Mouse (Mus musculus) MEL (cell line): ENCODE results near the gene Atm. TPM values are rescaled to one million over a fixed set of nuclear protein-coding genes. Genes with fewer than 3 reads are reported as not detected.

Source experiments
- DNase-seq: peaks from one replicate; pipeline ENCODE4 v3.0.0; 2011; ENCODE audit warnings: low read depth, low spot score
- H3K27ac ChIP-seq: 2 replicates; pipeline ENCODE4 v1.5.1; 2012; ENCODE audit warnings: low read depth, mild to moderate bottlenecking, control low read depth, low read length, moderate library complexity; ENCODE audit not compliant: control insufficient read depth
- H3K27me3 ChIP-seq, 2 experiments: fragments of 150-350 bp in 1 of 2; sonication (generic) in 1 of 2; 2 replicates each; pipeline ENCODE4 v1.6.1; 2012; ENCODE audit warnings: low read length in 2 of 2, mild to moderate bottlenecking in 2 of 2, improper control_type of control experiment in 1 of 2, moderate library complexity in 1 of 2; ENCODE audit not compliant: insufficient read depth in 2 of 2, control insufficient read depth in 1 of 2
- H3K36me3 ChIP-seq, 2 experiments: 2 replicates each; pipeline ENCODE4 v1.6.1; 2012 to 2014; ENCODE audit warnings: low read length in 2 of 2, improper control_type of control experiment in 1 of 2, inconsistent platforms in 1 of 2, mild to moderate bottlenecking in 1 of 2; ENCODE audit not compliant: insufficient read depth in 2 of 2, control insufficient read depth in 1 of 2
- H3K4me1 ChIP-seq, 2 experiments: fragments of 150-350 bp in 1 of 2; sonication (generic) in 1 of 2; 2 replicates each; pipeline ENCODE4 v1.6.1; 2012; ENCODE audit warnings: low read length in 2 of 2, improper control_type of control experiment in 1 of 2, mild to moderate bottlenecking in 1 of 2; ENCODE audit not compliant: insufficient read depth in 2 of 2, control insufficient read depth in 1 of 2
- H3K4me3 ChIP-seq, 2 experiments: fragments of 150-350 bp in 1 of 2; sonication (generic) in 1 of 2; 2 replicates each; pipeline ENCODE4 v1.5.1; 2012; ENCODE audit warnings: low read depth in 2 of 2, low read length in 2 of 2, mild to moderate bottlenecking in 2 of 2, moderate library complexity in 2 of 2, control low read depth in 1 of 2, improper control_type of control experiment in 1 of 2; ENCODE audit not compliant: control insufficient read depth in 1 of 2, insufficient read depth in 1 of 2
- H3K79me2 ChIP-seq: 2 replicates; pipeline ENCODE4 v1.6.1; 2012; ENCODE audit warnings: mild to moderate bottlenecking, low read length, moderate library complexity; ENCODE audit not compliant: control insufficient read depth, poor library complexity, insufficient read depth
- H3K9ac ChIP-seq: 2 replicates; pipeline ENCODE4 v1.6.1; 2012; ENCODE audit warnings: low read depth, mild to moderate bottlenecking, control low read depth, low read length, moderate library complexity; ENCODE audit not compliant: control insufficient read depth, poor library complexity, severe bottlenecking
- H3K9me3 ChIP-seq: fragments of 150-350 bp; sonication (generic); replicated peaks from 2 replicates; pipeline ENCODE4 v1.6.1; 2012; ENCODE audit warnings: mild to moderate bottlenecking, low read length, improper control_type of control experiment, moderate library complexity; ENCODE audit not compliant: insufficient read depth
- CHD2 ChIP-seq: IDR thresholded peaks from 2 replicates; pipeline ENCODE4 v1.6.1; 2011; ENCODE audit warnings: low read length, improper control_type of control experiment
- E2F4 ChIP-seq: IDR thresholded peaks from 2 replicates; pipeline ENCODE4 v1.6.1; 2011; ENCODE audit warnings: low read depth, low read length, improper control_type of control experiment, borderline replicate concordance
- EP300 ChIP-seq, 2 experiments: IDR thresholded peaks; 2 replicates each; pipeline ENCODE4 v1.6.1; 2011; ENCODE audit warnings: improper control_type of control experiment in 2 of 2, low read length in 2 of 2, low read depth in 1 of 2, mild to moderate bottlenecking in 1 of 2
- ETS1 ChIP-seq: IDR thresholded peaks from 2 replicates; pipeline ENCODE4 v1.6.1; 2012; ENCODE audit warnings: low read depth, mild to moderate bottlenecking, inconsistent platforms, low read length, improper control_type of control experiment, moderate library complexity
- GATA1 ChIP-seq: IDR thresholded peaks from 2 replicates; pipeline ENCODE4 v1.6.1; 2011; ENCODE audit warnings: low read depth, low read length, improper control_type of control experiment
- KAT2A ChIP-seq: conservative IDR thresholded peaks from 2 replicates; pipeline ENCODE4 v1.6.1; 2012; ENCODE audit warnings: low read depth, low read length, improper control_type of control experiment, inconsistent platforms
- MAFK ChIP-seq: IDR thresholded peaks from 2 replicates; pipeline ENCODE4 v1.6.1; 2011; ENCODE audit warnings: low read depth, mild to moderate bottlenecking, low read length, improper control_type of control experiment, borderline replicate concordance
- MAZ ChIP-seq: IDR thresholded peaks from 2 replicates; pipeline ENCODE4 v1.6.1; 2012; ENCODE audit warnings: low read depth, mild to moderate bottlenecking, inconsistent platforms, low read length, improper control_type of control experiment
- MYB ChIP-seq: IDR thresholded peaks from 2 replicates; pipeline ENCODE4 v1.6.1; 2011; ENCODE audit warnings: mild to moderate bottlenecking, low read depth, low read length, improper control_type of control experiment
- POLR2A ChIP-seq, 2 experiments: IDR thresholded peaks; 2 replicates each; pipeline ENCODE4 v1.6.1; 2011 to 2012; ENCODE audit warnings: low read length in 2 of 2, mild to moderate bottlenecking in 2 of 2, control low read depth in 1 of 2, improper control_type of control experiment in 1 of 2, low read depth in 1 of 2, moderate library complexity in 1 of 2; ENCODE audit not compliant: control insufficient read depth in 1 of 2, insufficient read depth in 1 of 2, poor library complexity in 1 of 2
- POLR2AphosphoS5 ChIP-seq: IDR thresholded peaks from 2 replicates; pipeline ENCODE4 v1.6.1; 2012; ENCODE audit warnings: low read depth, borderline replicate concordance, mild to moderate bottlenecking, inconsistent platforms, low read length, moderate library complexity, mixed read lengths
- RCOR1 ChIP-seq: IDR thresholded peaks from 2 replicates; pipeline ENCODE4 v1.6.1; 2012; ENCODE audit warnings: low read depth, mild to moderate bottlenecking, inconsistent platforms, low read length, improper control_type of control experiment
- SIN3A ChIP-seq: IDR thresholded peaks from 2 replicates; pipeline ENCODE4 v1.6.1; 2012; ENCODE audit warnings: low read length, improper control_type of control experiment, inconsistent platforms
- SMC3 ChIP-seq: IDR thresholded peaks from 2 replicates; pipeline ENCODE4 v1.6.1; 2011; ENCODE audit warnings: low read depth, low read length, improper control_type of control experiment
- TAL1 ChIP-seq: IDR thresholded peaks from 2 replicates; pipeline ENCODE4 v1.6.1; 2012; ENCODE audit warnings: mild to moderate bottlenecking, inconsistent platforms, low read length, moderate library complexity, mixed read lengths
- ZKSCAN1 ChIP-seq: IDR thresholded peaks from 2 replicates; pipeline ENCODE4 v1.6.1; 2012; ENCODE audit warnings: low read depth, mild to moderate bottlenecking, inconsistent platforms, low read length, improper control_type of control experiment, moderate library complexity
- ZMIZ1 ChIP-seq: IDR thresholded peaks from 2 replicates; pipeline ENCODE4 v1.6.1; 2012; ENCODE audit warnings: low read depth, mild to moderate bottlenecking, inconsistent platforms, low read length, improper control_type of control experiment, moderate library complexity
- polyA plus RNA-seq, 2 experiments: library from polyadenylated mRNA; stranded (reverse) in 1 of 2; unstranded in 1 of 2; fragments of >175 nt in 1 of 2; fragments of >200 nt in 1 of 2; gene quantifications; 2 replicates each; pipeline versions ENCODE4 v1.2.1 to v1.2.4; 2012; ENCODE audit warnings: low replicate concordance in 2 of 2, low read depth in 1 of 2; ENCODE audit not compliant: insufficient read length in 2 of 2, insufficient read depth in 1 of 2, missing spikeins in 1 of 2
- total RNA-seq: library from RNA; depleted of rRNA; stranded (reverse); fragments of 300-350 nt; gene quantifications from 2 replicates; pipeline ENCODE4 v1.2.3, GENCODE M21; 2012

Gene Atm
- total and polyA plus RNA-seq, 3 experiments, result 16.0 to 21.4 TPM; not detected in 1

DNA sequence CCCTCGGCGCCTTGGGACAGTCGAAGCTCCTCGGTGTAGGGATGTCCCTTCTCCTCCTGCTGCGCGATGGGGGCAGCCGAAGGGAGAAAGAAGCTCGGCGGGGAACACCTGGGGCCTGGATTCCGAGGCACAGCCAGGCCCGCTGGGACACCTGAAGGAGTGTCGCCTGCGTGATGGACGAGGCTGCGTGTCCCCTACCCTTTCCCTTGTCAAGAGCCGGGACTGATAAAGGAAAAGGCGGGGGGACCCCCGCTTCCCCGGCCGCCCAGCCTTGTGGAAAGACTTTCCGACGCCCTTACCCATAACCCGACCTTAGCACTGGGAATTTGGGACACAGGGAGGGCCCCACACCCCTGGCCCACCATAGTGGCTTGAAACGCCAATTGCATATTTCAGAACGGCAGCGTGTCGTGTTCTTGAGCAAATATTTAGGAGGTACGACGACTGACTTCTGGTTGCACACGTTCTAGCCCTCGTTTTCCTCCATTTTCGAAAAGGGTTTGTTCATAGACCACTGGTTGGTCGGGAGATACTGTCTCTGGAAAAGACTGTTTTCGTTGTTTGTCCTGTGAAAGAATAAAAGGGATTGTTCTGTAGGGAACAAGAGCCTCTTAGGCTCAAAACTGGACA is 911 bp upstream of the Atm start:
- Histone ChIP-seq H3K9me3 (no peaks in the 10 kb centered on the region), H3K36me3 (peaks cover 10 to 24% of the 10 kb centered on the region in 2 experiments; a peak in 3 of 4 replicates), H3K27ac (peak overlapping the region; percentile 77), H3K4me1 (peaks cover 5 to 7% of the 10 kb centered on the region in 2 experiments), H3K9ac (peak overlapping the region; percentile 93), H3K79me2 (peaks cover 45% of the 10 kb centered on the region), H3K27me3 (no peaks in the 10 kb centered on the region), H3K4me3 (peak overlapping the region; percentile 79 to 82)
- TF ChIP-seq RCOR1, result no peak
- 0 out of 2 replicates have a peak, but pooled peaks have one; percentile 2 for TF ChIP-seq SIN3A
- TF ChIP-seq MAFK, result no peak
- peak; percentile 62 for DNase-seq

GRCm38 (mm10) chr9:53535416-53536320 is 872 bp downstream of the Atm start:
- H3K27ac ChIP-seq, result peak overlapping the region; percentile 87

GRCm38 (mm10) chr9:53517373-53518009 is 19.0 kb downstream of the Atm start:
- no peak overlapping the region for H3K9ac ChIP-seq
- TF ChIP-seq E2F4 (no peak), POLR2AphosphoS5 (no peak), EP300 (IDR thresholded peaks at IDR 0.05; ENCODE audit: low read depth in 1 of 2, low read length in 2 of 2) (no peak), SMC3 (no peak), MAZ (no peak), ETS1 (no peak), KAT2A (no peak)

More at GRCm38 (mm10) chr9:53535416-53536320, 872 bp downstream of the Atm start:
- Histone ChIP-seq H3K4me1 (peaks cover 9% of the 10 kb centered on the region in 2 experiments), H3K9me3 (no peaks in the 10 kb centered on the region), H3K79me2 (peaks cover 40% of the 10 kb centered on the region), H3K27me3 (no peaks in the 10 kb centered on the region), H3K9ac (peak overlapping the region; percentile 79), H3K36me3 (peaks cover 19 to 21% of the 10 kb centered on the region in 2 experiments), H3K4me3 (peak overlapping the region; percentile 77 to 79)
- TF ChIP-seq GATA1, result peak; percentile 27; the same call in 1 of the 2 replicates
- TF ChIP-seq TAL1, result no peak
- TF ChIP-seq CHD2, result no peak
- no peak for TF ChIP-seq POLR2A (IDR thresholded peaks at IDR 0.05; ENCODE audit: control insufficient read depth in 1 of 2, insufficient read depth in 1 of 2, low read depth in 1 of 2, low read length in 2 of 2, poor library complexity in 1 of 2)
- TF ChIP-seq ZKSCAN1, result no peak
- TF ChIP-seq ZMIZ1, result no peak
- TF ChIP-seq MYB, result no peak
- no peak for TF ChIP-seq MAZ
- TF ChIP-seq E2F4, result no peak
- TF ChIP-seq ETS1, result peak; percentile 25; the same call in 1 of the 2 replicates
- no peak for TF ChIP-seq RCOR1
- DNase-seq, result peak; percentile 61

More at GRCm38 (mm10) chr9:53517373-53518009, 19.0 kb downstream of the Atm start:
- no peaks in the 10 kb centered on the region for H3K9me3 ChIP-seq
- no peaks in the 10 kb centered on the region for H3K4me1 ChIP-seq
- peaks cover 0 to 6% of the 10 kb centered on the region in 2 experiments; a peak in 1 of 4 replicates for H3K36me3 ChIP-seq
- H3K4me3 ChIP-seq, result no peak overlapping the region
- DNase-seq, result no peak
- H3K27me3 ChIP-seq, result no peaks in the 10 kb centered on the region
- H3K27ac ChIP-seq, result no peak overlapping the region
- H3K79me2 ChIP-seq, result no peaks in the 10 kb centered on the region
